Mouse (Mus musculus) ovary, adult 2 months (tissue): ENCODE measurements around the gene Dapk2. TPM values are rescaled to one million over a fixed set of nuclear protein-coding genes. Genes with fewer than 3 reads are reported as not detected.

Source experiments
- polyA plus RNA-seq: library from polyadenylated mRNA; depleted of rRNA; stranded (reverse); fragments of >200 nt; gene quantifications from 2 replicates; pipeline ENCODE4 v1.2.3, GENCODE M21; 2012; rRNA removed

Gene Dapk2
- polyA plus RNA-seq, result 2.1 and 2.8 TPM in 2 replicates

DNA sequence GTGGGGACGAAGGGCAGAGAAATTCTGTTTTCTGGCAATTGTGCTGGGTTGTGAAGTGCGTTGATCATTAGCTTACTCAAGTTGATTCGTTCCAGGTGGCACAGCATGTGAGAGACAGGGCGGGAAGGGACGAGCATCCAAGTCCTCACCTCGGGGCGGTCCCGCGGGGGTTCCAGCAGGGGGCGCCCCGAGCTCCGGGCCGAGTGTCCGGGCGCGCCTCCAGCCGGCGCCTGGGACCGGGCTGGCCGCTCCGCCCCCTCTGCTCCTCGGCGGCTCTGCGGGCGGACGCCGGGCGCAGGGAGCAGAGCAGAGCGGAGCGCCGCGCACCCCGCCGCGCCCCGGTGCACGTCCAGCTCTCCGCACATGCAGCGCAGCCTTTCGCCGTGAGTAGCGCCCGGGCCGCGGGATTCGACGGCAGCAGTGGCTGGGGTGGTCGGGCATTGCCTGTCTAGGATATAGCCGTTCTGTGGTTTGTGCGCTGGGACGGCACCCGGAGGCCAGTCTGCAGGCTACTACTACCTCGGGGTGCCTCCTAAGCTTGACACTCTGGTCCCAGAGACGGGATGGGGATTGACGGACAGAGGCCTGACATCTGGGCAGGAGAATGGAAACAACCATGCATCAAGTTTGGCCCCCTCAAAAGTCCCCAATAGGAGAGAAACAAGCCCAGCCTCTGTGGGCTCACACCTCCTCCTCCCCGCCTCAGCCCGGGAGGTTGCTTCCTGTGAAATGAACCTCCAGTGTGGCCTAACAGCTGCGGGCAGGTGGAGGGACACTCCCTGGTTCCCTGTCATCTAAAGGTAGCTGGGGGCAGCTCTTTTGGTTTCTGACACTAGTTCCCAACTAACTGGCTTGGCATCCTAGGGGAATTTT, at the start of gene Dapk2:
TSS of gene Dapk2 (plus strand) at position 266 of the 873 bp plus-strand sequence.

DNA sequence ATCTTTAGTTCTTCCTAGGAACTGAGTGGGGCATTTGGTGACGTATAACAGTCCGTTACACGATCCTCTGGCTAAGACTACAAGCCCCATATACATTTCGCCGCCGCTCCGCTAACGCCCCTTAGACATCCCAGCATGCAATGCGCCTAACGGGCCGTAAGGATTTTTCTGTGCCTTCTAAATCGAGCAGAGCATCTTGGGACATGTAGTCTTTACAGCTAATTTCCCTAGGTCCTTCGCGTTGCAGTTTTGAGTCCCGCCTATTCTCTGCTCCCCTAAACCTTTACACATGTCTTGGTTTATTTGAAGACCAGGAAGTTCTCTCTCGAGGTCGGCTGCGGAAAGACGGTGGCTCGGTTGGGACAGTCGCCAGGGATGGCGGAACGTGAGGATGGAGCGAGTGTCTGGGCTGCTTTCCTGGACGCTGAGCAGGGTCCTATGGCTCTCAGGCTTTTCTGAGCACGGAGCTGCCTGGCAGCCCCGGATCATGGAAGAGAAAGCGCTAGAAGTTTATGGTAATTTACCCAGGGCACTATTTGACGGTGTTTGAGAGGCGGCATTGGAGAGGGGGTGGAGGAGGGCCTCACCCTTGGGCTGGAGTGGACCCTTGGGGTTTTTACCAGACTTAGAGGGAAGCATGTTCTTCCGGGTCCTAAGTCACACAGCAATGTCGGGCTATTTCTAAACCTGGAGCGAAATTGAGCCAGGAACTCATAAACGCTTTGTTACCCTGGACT, 31.4 kb upstream of the Dapk2 start, which contains the start of the genes Snx1 and Ciao2a:
TSS of gene Snx1 (minus strand) at position 132 of the 737 bp plus-strand sequence.
TSS of gene Ciao2a (plus strand) at position 156 of the 737 bp plus-strand sequence.

Other genes starting within 250 kb of the Dapk2 start
- 6.7 and 8.8 TPM in 2 replicates for gene Trip4, start 249.4 kb upstream of the Dapk2 start, polyA plus RNA-seq
- 4.9 and 5.1 TPM in 2 replicates for gene Csnk1g1, start 249.3 kb upstream of the Dapk2 start, polyA plus RNA-seq
- gene Ppib, start 98.0 kb upstream of the Dapk2 start, polyA plus RNA-seq, result 235 and 276 TPM in 2 replicates
- 1.5 and 2.3 TPM in 2 replicates for gene Snx22, start 88.5 kb upstream of the Dapk2 start, polyA plus RNA-seq
- 38.3 and 43.3 TPM in 2 replicates for gene Snx1, start 31.6 kb upstream of the Dapk2 start, polyA plus RNA-seq
- 5.2 and 6.6 TPM in 2 replicates for gene Ciao2a, start 31.6 kb upstream of the Dapk2 start, polyA plus RNA-seq
- 11.7 and 12.8 TPM in 2 replicates for gene Herc1, start 192.2 kb downstream of the Dapk2 start, polyA plus RNA-seq